Mouse (Mus musculus) heart, embryonic 15.5 days (tissue): Measurements from ENCODE around the gene Plvap. TPM values are rescaled to one million over a fixed set of nuclear protein-coding genes. Genes with fewer than 3 reads are reported as not detected.
A peak's percentile ranks its signal among the peaks of the same experiment; 100 is the strongest.

Experiments used
- ATAC-seq: fragments of 200-750 bp; cut with Nextera tagmentation; replicated peaks from 2 replicates; pipeline ENCODE4 v1.8.0; 2017; ENCODE audit warnings: low read depth, moderate TSS enrichment; ENCODE audit not compliant: insufficient number of reproducible peaks, insufficient read depth, low FRiP score
- H3K27ac ChIP-seq: fragments of 300-500 bp; sonication (generic); 2 replicates; pipeline ENCODE4 v1.5.1; 2015; ENCODE audit warnings: mild to moderate bottlenecking, inconsistent platforms
- H3K27me3 ChIP-seq: fragments of 300-500 bp; sonication (generic); 2 replicates; pipeline ENCODE4 v1.6.1; 2015; ENCODE audit warnings: inconsistent platforms
- H3K36me3 ChIP-seq: fragments of 300-500 bp; sonication (generic); 2 replicates; pipeline ENCODE4 v1.6.1; 2015; ENCODE audit warnings: mild to moderate bottlenecking, inconsistent platforms
- H3K4me1 ChIP-seq: fragments of 300-500 bp; sonication (generic); replicated peaks from 2 replicates; pipeline ENCODE4 v1.6.1; 2015; ENCODE audit warnings: inconsistent platforms
- H3K4me2 ChIP-seq: fragments of 300-500 bp; sonication (generic); 2 replicates; pipeline ENCODE4 v1.6.1; 2015; ENCODE audit warnings: inconsistent platforms, mild to moderate bottlenecking, moderate library complexity
- H3K4me3 ChIP-seq: fragments of 300-500 bp; sonication (generic); 2 replicates; pipeline ENCODE4 v1.5.1; 2015; ENCODE audit warnings: mild to moderate bottlenecking, inconsistent platforms
- H3K9ac ChIP-seq: fragments of 300-500 bp; sonication (generic); 2 replicates; pipeline ENCODE4 v1.6.1; 2015; ENCODE audit warnings: mild to moderate bottlenecking, inconsistent platforms
- H3K9me3 ChIP-seq: fragments of 300-500 bp; sonication (generic); replicated peaks from 2 replicates; pipeline ENCODE4 v1.6.1; 2016; ENCODE audit warnings: inconsistent platforms
- WGBS: fragments of 180-500 bp; shearing (Covaris S2); methylation state at CpG from one replicate; pipeline ENCODE4 v1.1.7; 2015; ENCODE audit warnings: mixed read lengths; 5-methylcytosine and 5-hydroxymethylcytosine counted together
- polyA plus RNA-seq: library from polyadenylated mRNA; unstranded; fragments of >200 nt; fragmentation: Nextera tagmentation; extraction: Ambion mirVana; gene quantifications from 2 replicates; pipeline ENCODE4 v1.2.1, GENCODE M21; 2015

Gene Plvap
- polyA plus RNA-seq, 1 experiment from 2014 or later: 87.2 TPM

GRCm38 (mm10) chr8:71462786-71463185 lies 48.8 kb downstream of the Plvap start:
- H3K4me3 ChIP-seq: peak overlapping the region; percentile 89
- peak overlapping the region; percentile 86 for H3K4me2 ChIP-seq
- no peaks in the 10 kb centered on the region for H3K9me3 ChIP-seq
- WGBS: 6% methylated on average over 16 of the region's 16 CpGs
- no peaks in the 10 kb centered on the region; the same call in 1 of the 2 replicates for H3K27me3 ChIP-seq
- H3K4me1 ChIP-seq: peaks cover 34% of the 10 kb centered on the region
- H3K27ac ChIP-seq: peak overlapping the region; percentile 96
- H3K36me3 ChIP-seq: peaks cover 16% of the 10 kb centered on the region
- no peak for ATAC-seq
- peak overlapping the region; percentile 78 for H3K9ac ChIP-seq

- H3K27ac ChIP-seq: 0 out of 2 replicates have a peak overlapping the region, but pooled peaks have one; percentile 96
- no peak for ATAC-seq
- 0 out of 2 replicates have a peak overlapping the region, but pooled peaks have one; percentile 78 for H3K9ac ChIP-seq
- H3K4me2 ChIP-seq: peak overlapping the region; percentile 86
- 79% methylated on average over 4 of the region's 4 CpGs for WGBS
- H3K27me3 ChIP-seq: no peaks in the 10 kb centered on the region; the same call in 1 of the 2 replicates
- H3K4me3 ChIP-seq: peak overlapping the region; percentile 89
- H3K36me3 ChIP-seq: peaks cover 16% of the 10 kb centered on the region
- H3K4me1 ChIP-seq: peaks cover 34% of the 10 kb centered on the region
- H3K9me3 ChIP-seq: no peaks in the 10 kb centered on the region
Measured at GRCm38 (mm10) chr8:71462191-71462590, 49.4 kb downstream of the Plvap start.

GRCm38 (mm10) chr8:71461152-71461840 lies 50.3 kb downstream of the Plvap start:
- Histone ChIP-seq H3K9ac (no peak overlapping the region), H3K4me2 (no peak overlapping the region), H3K36me3 (peaks cover 20% of the 10 kb centered on the region), H3K4me3 (no peak overlapping the region), H3K27ac (no peak overlapping the region), H3K27me3 (no peaks in the 10 kb centered on the region; the same call in 1 of the 2 replicates), H3K4me1 (peaks cover 34% of the 10 kb centered on the region), H3K9me3 (no peaks in the 10 kb centered on the region)
- WGBS: 77% methylated on average over 47 of the region's 47 CpGs
- no peak for ATAC-seq

- Histone ChIP-seq H3K4me3 (no peak overlapping the region), H3K9me3 (no peaks in the 10 kb centered on the region), H3K27ac (no peak overlapping the region), H3K4me1 (peaks cover 29% of the 10 kb centered on the region), H3K9ac (no peak overlapping the region), H3K27me3 (no peaks in the 10 kb centered on the region; the same call in 1 of the 2 replicates), H3K36me3 (peaks cover 15% of the 10 kb centered on the region), H3K4me2 (no peak overlapping the region)
- WGBS: 90% methylated on average over 6 of the region's 6 CpGs
- ATAC-seq: no peak
Measured at GRCm38 (mm10) chr8:71460716-71461115, 50.8 kb downstream of the Plvap start.

- Histone ChIP-seq H3K9ac (no peak overlapping the region), H3K27ac (no peak overlapping the region), H3K9me3 (no peaks in the 10 kb centered on the region), H3K4me2 (no peak overlapping the region), H3K27me3 (no peaks in the 10 kb centered on the region; the same call in 1 of the 2 replicates), H3K36me3 (peaks cover 15% of the 10 kb centered on the region), H3K4me1 (peaks cover 10% of the 10 kb centered on the region), H3K4me3 (no peak overlapping the region)
- no peak for ATAC-seq
- 77% methylated on average over 20 of the region's 20 CpGs for WGBS
Measured at GRCm38 (mm10) chr8:71457659-71458270, 53.8 kb downstream of the Plvap start.

- Histone ChIP-seq H3K9ac (no peak overlapping the region), H3K27me3 (no peaks in the 10 kb centered on the region; the same call in 1 of the 2 replicates), H3K36me3 (peaks cover 15% of the 10 kb centered on the region), H3K4me1 (0 out of 2 replicates have a peak, but pooled peaks cover 3% of the 10 kb centered on the region), H3K9me3 (no peaks in the 10 kb centered on the region), H3K4me3 (no peak overlapping the region), H3K27ac (no peak overlapping the region), H3K4me2 (no peak overlapping the region)
- WGBS: 42% methylated on average over 22 of the region's 22 CpGs
- ATAC-seq: no peak
Measured at GRCm38 (mm10) chr8:71456906-71457305, 54.6 kb downstream of the Plvap start.

- 73% methylated on average over 8 of the region's 8 CpGs for WGBS
- Histone ChIP-seq H3K4me3 (no peak overlapping the region), H3K36me3 (peaks cover 7% of the 10 kb centered on the region; the same call in 1 of the 2 replicates), H3K27me3 (no peaks in the 10 kb centered on the region; the same call in 1 of the 2 replicates), H3K27ac (no peak overlapping the region), H3K4me2 (no peak overlapping the region), H3K4me1 (no peaks in the 10 kb centered on the region), H3K9me3 (no peaks in the 10 kb centered on the region), H3K9ac (no peak overlapping the region)
- no peak for ATAC-seq
Measured at GRCm38 (mm10) chr8:71454668-71455067, 56.9 kb downstream of the Plvap start.

- Histone ChIP-seq H3K4me1 (no peaks in the 10 kb centered on the region), H3K9me3 (no peaks in the 10 kb centered on the region), H3K4me2 (no peak overlapping the region), H3K36me3 (peaks cover 4% of the 10 kb centered on the region; the same call in 1 of the 2 replicates), H3K27me3 (no peaks in the 10 kb centered on the region; the same call in 1 of the 2 replicates), H3K4me3 (no peak overlapping the region), H3K27ac (no peak overlapping the region), H3K9ac (no peak overlapping the region)
- no peak for ATAC-seq
- WGBS: 57% methylated on average over 2 of the region's 2 CpGs
Measured at GRCm38 (mm10) chr8:71452669-71453068, 58.9 kb downstream of the Plvap start.

- no peak for ATAC-seq
- no peak overlapping the region for H3K27ac ChIP-seq
- H3K4me2 ChIP-seq: no peak overlapping the region
- H3K9ac ChIP-seq: no peak overlapping the region
- H3K4me3 ChIP-seq: no peak overlapping the region
- H3K27me3 ChIP-seq: no peaks in the 10 kb centered on the region; the same call in 1 of the 2 replicates
- no peaks in the 10 kb centered on the region for H3K4me1 ChIP-seq
- peaks cover under 1% of the 10 kb centered on the region; the same call in 1 of the 2 replicates for H3K36me3 ChIP-seq
- WGBS: 47% methylated on average over 11 of the region's 11 CpGs
- H3K9me3 ChIP-seq: no peaks in the 10 kb centered on the region
Measured at GRCm38 (mm10) chr8:71451777-71452176, 59.8 kb downstream of the Plvap start.

- no peak for ATAC-seq
Measured at GRCm38 (mm10) chr8:71451337-71451736, 60.2 kb downstream of the Plvap start.

More at GRCm38 (mm10) chr8:71451337-71451736, 60.2 kb downstream of the Plvap start:
- H3K27me3 ChIP-seq: no peaks in the 10 kb centered on the region; the same call in 1 of the 2 replicates
- no peak overlapping the region for H3K9ac ChIP-seq
- H3K27ac ChIP-seq: no peak overlapping the region
- no peaks in the 10 kb centered on the region for H3K4me1 ChIP-seq
- no peak overlapping the region for H3K4me2 ChIP-seq
- H3K4me3 ChIP-seq: no peak overlapping the region
- H3K36me3 ChIP-seq: no peaks in the 10 kb centered on the region
- no peaks in the 10 kb centered on the region for H3K9me3 ChIP-seq
- 61% methylated on average over 4 of the region's 4 CpGs for WGBS
